Mouse (Mus musculus) C2C12 (cell line): ENCODE data around the gene Krtap9-3.

Experiments used
- CTCF ChIP-seq: IDR thresholded peaks from one replicate; pipeline ENCODE4 v1.5.1; 2011; ENCODE audit not compliant: control insufficient read depth, insufficient read depth, insufficient read length
- USF1 ChIP-seq: IDR thresholded peaks from one replicate; pipeline ENCODE4 v1.6.1; 2011; ENCODE audit warnings: low read depth, mild to moderate bottlenecking, control low read depth, moderate library complexity

DNA sequence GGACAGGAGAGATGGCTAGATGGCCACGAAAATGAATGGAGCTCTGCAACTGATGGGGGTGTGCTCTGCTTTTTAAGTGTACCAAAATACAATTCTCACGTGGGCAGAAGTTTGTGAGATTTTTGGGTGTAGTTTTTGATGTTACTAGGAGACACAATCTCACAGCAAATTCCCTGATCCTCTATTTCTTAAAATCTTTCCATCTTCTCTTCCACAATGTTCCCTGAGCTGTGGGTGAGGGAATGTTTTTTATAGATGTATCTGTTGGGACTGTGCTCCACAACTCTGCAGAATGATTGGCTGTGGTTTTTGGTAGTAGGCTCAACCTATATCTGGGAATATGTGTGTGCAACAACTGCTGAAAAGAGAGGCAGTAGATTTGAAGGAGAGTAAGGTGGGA lies 35.4 kb upstream of the Krtap9-3 start:
- TF ChIP-seq CTCF (no peak), USF1 (no peak)
